Mouse (Mus musculus) left cerebral cortex, postnatal 25 days (tissue): ENCODE measurements around the gene Lipt1. TPM values are rescaled to one million over a fixed set of nuclear protein-coding genes. Genes with fewer than 3 reads are reported as not detected.

Experiments
- DNase-seq, 2 experiments: peaks; one replicate each; pipeline ENCODE4 v3.0.0; 2022; ENCODE audit warnings: low spot score in 2 of 2, mixed read lengths in 1 of 2
- intact Hi-C: fragments of 180-260 bp; cut with DNase I; formaldehyde crosslinking; loops from one replicate; pipeline ENCODE4 v1.15.1; 2025
- total RNA-seq, 2 experiments: library from RNA; stranded (reverse); gene quantifications; 2 replicates each; pipeline ENCODE4 v1.2.3; 2021

Lipt1 gene
- 10 to 100 TPM in 1 of 2 experiments, 1 to 10 TPM in 1; 7.3 to 10.0 TPM for total RNA-seq

DNA sequence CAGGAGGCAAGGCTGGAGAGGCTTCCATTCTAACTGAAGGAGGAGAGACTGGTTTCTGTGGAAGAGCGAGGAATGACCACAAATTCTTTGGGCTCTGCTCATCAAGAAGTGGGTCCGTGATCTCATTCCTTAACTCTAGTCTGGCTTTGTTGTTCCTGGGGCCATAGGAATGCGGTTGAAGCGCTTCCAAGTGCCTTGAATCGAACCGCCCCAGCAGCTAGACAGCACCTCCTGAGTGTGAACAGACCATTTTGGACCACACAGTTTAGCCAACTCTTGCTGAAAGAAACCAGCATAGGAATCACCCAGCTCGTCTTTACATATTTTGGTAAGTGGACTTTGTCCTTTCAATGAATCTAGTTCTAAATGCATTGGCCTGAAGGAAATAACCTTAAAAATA lies at the start of gene Lipt1:
Gene Lipt1, plus strand, starts transcription at position 35 of the 400 bp plus-strand sequence.
- DNase-seq = no peak
- intact Hi-C loops = no loop called here

DNA sequence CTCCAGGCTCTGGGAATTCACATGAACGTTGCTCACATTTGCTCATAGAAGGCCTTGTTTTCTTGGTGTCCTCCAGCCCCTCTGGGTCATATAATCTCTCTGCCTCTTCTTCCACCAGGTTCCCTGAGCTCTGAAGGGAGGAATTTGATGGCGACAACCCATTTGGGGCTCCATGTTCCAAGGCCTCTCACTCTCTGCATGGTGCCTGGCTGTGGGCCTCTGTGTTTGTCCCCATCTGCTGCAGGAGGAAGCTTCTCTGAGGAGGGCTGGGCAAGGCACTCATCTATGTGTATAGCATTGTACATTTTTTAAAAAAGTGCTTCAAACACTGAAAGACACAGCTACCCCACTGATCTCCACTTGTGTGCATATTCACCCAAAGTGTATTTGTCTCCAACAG lies 39.9 kb upstream of the Lipt1 start:
- intact Hi-C loops = no loop called here
- DNase-seq = no peak

DNA sequence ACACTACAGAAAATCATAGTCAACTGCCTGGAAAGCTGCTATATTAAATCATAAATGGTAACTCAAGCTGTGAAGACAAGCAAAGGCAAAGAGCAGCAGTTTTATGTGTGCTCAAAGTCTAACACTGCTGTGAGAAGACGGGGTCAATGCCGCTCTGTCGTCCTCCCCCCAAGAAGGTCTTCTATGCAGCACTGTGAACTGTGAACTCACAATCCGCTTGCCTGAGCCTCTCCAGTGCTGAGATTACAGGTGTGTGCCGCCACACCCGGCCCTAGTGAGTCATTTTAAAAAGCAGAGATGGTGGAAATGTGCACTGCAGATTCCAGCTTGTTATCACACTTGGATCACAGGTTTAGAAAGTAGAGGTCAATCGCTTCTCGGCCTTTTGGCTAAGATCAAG lies 24.7 kb upstream of the Lipt1 start:
- intact Hi-C loops = no loop called here
- no peak for DNase-seq

DNA sequence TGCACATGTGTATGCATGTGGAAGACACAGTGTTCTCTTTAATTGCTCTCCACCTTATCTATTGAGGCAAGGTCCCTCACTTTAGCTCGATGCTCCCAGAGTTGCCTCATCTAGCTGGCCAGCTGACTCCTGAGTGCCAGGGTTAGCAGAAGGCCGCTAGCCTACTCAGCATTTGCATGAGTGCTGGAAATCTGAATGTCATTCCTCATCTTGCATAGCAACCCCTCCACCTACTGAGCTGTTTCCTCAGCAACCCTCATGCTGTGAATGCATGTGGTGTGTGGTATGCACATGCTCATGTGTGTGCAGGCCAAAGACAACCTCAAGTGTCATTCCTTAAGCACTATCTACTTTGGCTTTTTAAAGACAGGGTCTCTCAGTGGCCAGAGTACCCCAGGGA lies 20.8 kb upstream of the Lipt1 start:
- intact Hi-C loops = no loop called here
- peak in 1 of 2 experiments; percentile 35 for DNase-seq

DNA sequence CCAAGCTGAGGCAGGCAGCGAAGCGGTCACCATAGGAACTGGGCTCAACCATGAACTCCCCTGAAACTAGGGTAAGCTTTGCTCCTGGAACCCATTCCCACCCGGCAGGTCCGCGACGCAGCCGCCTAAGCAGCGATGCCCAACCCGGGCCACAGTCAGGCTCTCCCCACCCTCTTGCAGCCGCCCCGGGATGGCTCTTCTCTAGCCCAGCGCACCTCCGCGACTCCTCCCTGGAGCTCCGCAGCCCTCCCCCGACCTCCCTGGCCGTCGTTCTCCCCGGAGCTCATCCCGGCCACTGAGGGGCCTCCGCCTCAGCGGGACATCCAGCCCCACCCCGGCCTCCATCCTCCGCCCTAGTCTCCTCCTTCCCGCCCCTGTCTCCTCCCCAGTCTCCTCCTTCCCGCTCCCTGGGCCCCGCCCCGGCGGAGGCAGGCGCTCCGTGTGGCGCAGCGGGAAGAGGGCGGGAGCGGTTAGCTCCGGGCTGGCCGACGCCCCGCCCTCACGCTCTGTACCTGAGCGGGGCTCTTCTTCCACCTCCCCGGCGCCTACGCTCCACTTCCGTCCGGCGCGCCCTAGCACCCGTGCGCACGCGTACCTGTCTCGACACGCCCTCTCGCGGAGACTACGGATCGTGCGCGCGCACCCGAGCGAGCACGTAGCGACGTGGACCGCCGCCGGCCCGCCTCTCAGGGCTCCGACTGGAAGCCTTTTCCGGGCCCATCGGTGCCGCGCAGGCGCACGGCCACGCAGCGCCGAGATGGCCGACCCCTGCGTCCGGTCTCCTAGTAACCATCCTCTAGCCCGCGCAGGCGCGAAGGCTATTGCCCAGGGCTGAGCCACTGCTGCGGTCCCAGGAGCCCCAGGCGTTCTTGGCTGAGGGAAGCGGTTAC lies 6.8 kb upstream of the Lipt1 start:
- intact Hi-C loops = loop anchor here (1.0 to 2.0 kb wide), 2 partner anchors 144 to 186 kb away; partner anchors contain the start of gene 2010300C02Rik

DNA sequence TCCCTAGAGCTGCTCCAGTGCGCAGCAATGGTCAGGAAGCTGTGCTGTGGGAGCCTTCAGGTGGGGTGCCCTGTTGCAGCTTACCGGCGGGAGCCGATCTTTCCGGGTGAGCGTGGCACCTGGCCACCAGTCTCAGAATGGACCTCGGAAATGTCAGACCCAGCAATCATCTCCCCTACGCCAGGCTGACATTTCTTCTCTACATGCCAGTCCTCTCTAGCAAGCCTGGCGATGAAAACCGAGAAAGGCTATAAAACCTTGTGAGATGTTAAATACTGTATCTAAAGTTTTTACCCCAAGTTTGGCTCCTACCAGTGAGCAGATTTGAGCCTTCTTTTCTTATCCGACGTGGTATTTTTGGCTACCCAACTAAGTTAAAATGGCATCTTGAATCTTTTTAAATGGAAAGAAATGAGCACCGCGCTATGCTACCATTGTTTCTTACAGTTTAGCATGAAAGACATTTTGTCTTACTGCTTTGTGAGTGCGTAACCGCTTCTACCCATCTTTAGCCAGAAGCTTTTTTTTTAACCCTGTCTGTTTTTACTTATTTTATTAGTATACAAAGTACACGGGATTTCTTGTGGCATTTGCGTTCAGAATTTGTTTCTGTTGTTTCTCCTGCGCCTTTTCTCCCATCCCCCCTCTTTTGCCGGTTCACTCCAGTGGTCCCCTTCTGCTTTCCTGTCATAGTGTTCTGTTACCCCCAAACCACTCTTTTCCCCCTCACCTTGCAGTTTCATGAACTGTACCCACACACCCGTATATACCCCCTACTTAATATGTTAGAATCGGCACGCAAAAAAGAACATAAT lies 5.9 kb upstream of the Lipt1 start:
- intact Hi-C loops = loop anchor here (2.0 kb wide), 1 partner anchor 187 kb away; no protein-coding TSS in a partner anchor

More for the DNA sequence above, 6.8 kb upstream of the Lipt1 start:
- peak; percentile 100 for DNase-seq

DNA sequence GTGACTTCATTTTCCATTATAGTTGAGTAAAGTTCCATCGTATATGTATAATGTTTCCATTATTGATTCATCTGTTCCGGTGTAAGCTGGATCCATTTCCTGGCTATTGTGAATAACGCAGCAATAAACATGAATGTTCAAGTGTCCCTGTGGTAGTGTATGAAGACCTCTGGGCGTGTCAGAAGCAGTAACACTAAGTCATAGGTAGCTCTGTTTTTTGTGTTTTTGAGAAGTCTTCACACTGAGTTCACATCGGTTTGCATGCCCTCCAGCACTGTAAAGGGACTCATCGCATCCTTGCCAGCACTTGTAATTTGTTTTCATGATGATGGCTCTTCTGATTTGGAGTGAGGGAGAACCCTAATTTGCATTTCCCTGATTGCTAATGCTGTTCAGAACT lies 5.3 kb upstream of the Lipt1 start, which contains the start of gene Tsga10:
Gene Tsga10, minus strand, starts transcription at position 144 of the 400 bp plus-strand sequence.
- intact Hi-C loops = no loop called here
- no peak for DNase-seq

More for the DNA sequence above, 5.9 kb upstream of the Lipt1 start:
- peak in 1 of 2 experiments; percentile 13 for DNase-seq

DNA sequence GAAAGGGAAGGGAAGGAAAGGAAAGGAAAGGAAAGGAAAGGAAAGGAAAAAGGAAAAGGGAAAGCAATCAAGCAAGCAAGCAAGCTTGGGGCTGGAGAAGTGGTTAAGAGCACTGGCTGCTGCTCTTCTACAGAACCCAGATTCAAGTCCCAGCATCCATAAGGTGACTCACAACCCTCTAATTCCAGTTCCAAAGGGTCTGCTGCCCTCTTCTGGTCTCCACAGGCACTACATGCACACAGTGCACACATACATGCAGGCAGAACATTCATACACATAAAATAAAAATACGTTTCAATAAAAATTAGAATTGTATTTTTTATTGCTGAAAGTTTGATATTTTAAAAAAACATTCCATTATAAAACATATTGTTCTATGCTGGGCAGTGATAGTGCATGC lies 4.5 kb upstream of the Lipt1 start:
- intact Hi-C loops = no loop called here
- peak in 1 of 2 experiments; percentile 35 for DNase-seq

DNA sequence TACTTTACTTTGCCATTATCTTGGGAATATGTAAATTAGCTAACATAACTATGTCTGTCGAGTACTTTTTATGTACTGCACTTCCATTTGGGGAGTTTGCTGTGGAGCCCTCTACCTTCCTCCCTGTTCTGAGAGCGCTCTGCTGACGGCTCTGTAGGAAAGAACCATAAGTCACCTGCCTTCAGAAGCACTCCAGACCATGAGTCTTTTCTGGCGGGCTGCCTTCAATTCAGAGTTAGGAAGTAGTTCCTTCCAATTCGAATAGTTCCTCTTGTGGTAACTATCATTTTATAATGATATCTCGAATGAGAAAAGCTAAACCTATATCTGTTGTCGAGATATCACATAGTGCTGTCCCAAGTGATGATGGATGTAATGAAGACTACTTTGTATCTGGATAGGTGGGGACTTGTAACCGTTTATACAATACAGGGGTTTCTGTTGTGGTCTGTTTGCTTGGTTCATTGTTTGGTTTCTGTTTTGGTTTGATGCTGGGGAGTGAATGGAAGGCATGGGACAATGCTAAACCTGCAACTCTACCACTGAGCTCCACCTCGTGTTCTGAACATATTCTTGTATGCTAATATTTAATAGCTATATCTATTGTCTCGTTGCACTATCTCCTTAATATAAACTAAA lies 3.7 kb upstream of the Lipt1 start:
- no peak for DNase-seq
- intact Hi-C loops = no loop called here

DNA sequence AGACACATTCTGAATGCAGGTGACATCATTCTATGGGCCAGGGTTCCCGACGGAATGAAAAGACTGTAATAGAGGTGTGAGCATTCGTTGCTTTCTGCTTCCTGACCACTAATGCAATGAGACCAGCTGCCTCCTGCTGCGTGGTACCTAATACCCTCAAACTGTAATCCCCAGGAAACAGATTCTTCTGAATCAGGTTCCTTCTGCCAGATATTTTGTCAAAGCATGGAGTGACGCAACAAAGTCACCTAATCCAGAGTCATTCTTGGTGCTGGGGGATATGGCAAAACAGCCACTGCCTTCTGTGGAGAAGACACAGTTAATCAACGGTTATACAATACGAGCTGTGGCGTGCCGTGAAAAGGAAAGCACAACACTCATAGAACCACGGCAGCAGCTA lies 2.9 kb upstream of the Lipt1 start:
- intact Hi-C loops = no loop called here
- DNase-seq = no peak

DNA sequence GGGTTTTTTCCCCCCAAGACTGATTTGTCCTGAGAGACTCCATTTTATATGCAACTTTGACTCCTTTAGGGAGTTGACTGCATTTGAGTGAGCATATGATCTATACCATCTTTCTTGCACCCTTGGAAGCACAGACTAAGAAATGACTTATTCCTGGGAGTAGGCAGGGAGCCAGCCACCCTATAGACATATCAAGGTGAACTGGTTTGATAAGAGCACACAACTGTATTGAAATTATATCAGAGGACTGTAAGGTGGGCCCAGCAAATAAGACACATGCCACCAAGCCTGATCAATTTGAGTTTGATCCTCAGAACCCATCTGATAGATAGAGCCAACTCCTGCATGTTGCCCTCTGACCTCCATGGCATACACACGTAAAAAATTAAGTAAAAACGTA lies 2.2 kb upstream of the Lipt1 start:
- intact Hi-C loops = no loop called here
- DNase-seq = no peak

DNA sequence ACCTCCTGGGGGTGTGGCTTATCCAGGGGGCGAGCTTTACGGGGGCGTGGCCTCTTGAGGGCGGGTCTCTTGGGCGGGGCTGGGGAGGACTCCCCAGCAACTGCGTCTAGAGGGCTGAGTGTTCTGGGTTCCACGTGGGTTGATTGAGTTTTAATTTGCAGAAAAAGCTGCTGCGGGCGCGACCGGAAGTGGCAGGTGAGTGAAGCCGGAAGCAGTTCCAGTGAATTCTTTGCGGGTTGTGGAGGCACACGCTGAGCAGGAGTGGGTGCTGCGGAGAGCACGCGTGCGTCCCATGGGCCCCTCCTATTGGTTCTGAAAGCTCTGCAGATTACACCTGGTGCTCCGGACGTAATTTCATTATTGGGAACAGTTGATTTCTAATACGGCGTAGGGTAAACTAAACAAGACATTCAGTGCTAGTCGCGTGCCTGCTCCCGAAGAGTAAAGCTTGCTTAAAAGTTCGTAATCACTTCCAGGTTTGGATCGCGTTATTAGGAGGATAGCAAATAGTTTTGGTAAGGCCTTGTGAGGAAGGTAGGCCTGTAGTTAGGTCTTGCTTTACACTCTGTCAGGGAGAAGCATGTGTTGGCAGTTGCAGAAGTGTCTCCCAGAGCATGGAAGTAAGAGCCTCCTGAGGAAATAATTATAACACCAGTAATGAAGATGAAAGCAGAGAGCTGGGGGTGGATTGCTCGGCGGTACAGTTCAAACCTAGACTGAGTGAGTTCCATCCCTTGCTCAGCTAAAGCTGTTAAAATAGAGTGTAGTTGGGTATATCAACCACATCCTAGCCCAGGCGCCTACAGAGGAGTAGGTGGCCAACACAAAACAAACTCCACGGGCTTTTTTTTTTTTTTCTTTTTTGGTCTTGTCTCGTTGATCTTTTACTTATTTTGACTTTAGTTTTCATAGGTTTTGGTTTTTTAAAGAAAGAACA lies 861 bp downstream of the Lipt1 start:
- intact Hi-C loops = no loop called here
- peak; percentile 83 to 89 for DNase-seq

DNA sequence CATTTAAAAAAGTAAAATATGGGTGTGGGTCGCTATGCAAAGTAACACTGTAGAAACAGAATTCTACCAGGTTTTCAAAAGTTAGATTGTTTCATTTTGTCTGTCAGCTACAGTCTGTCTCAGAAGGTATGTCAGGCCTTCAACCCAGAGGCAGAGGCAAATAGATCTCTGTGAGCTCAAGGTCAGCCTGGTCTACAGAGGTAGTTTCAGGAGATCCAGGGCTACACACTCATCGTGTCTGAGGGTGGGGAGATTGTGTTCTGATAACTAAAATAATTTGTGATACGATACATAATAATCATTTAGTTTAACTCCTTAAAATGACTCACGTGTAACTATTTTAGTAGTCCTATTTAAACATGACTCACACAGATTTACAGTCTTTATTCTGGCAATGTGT lies 1.6 kb downstream of the Lipt1 start:
- no peak for DNase-seq
- intact Hi-C loops = no loop called here

DNA sequence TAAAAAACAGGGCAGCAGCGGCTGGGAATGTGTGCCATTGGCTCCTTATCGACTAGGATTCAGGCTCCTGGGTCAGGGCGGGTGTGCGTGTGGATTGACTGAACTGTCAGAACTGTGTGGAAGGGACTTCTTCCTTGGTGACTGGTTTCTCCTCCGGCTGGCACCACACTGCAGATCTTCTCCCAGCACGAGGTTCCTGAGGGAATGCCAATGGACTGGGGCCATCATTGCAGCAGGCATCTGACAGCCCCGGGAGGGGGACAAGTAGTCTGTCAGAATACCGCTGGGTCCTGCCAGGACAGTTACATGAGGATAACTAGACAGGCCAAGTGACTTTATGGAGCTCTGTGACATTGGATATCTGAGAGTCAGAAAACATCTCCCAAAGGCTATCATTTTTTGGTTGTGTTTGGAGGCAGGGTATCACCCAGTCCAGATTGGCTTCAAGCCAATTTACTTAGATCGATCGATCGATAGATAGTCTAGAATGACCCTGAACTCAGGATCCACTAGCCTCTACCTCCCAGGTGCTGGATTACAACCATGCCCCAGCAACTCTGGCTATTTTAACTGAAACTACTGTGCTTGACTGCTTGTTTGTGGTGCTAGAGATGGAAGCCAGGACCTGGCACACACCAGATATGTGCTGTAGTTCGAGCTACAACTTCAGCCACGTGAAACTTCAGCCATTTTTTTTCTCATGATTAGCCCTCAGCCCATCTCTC lies 6.4 kb downstream of the Lipt1 start:
- no peak for DNase-seq
- intact Hi-C loops = no loop called here

DNA sequence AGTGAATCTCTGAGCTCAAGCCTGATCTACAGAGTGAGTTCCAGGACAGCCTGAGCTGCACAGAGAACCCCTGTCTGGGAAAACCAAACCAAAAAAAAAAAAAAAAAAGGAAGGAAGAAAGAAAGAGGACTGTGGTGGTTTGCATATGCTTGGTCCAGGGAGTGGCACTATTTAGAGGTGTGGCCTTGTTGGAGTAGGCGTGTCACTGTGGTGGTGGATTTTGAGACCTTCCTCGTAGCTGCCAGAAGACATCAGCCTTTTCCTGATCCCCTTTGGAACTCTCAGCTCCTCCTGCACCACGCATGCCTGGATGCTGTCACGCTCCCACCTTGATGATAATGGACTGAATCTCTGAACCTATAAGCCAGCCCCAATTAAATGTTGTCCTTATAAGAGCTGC lies 11.9 kb downstream of the Lipt1 start:
- DNase-seq = no peak
- intact Hi-C loops = no loop called here

DNA sequence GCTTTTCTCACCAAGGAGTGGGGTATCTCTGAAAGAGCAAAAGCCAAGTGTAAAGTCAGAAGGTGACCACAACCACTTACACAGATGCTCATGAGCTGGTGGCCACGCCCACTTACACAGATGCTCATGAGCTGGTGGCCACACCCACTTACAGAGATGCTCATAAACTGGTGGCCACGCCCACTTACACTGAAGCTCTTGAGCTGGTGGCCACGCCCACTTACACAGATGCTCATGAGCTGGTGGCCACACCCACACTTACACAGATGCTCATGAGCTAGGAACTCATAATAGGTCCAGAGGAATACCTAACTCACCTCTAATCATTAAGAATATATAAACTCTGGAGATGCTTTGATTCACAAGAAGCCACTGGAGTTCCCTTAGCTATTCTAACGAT lies 12.9 kb downstream of the Lipt1 start:
- intact Hi-C loops = no loop called here
- no peak for DNase-seq

DNA sequence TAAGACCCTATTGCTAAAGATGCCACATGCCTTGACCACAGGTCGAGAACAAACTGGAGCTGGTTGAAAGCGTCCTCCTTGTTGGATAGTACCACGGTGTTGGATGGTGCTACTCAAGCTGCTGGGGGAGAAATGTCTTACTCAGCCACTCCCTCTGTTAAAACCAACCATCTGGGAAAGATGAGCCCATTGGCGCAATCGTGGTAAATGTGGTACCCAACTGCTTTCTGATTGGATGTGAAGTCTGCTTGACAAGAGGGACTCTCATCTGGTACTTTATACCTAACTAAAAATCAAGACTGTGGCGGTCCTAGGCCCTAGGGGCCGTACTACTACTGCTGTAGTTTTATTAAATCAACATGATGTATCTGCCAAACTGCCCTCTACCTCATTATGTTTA lies 17.7 kb downstream of the Lipt1 start:
- no peak for DNase-seq
- intact Hi-C loops = no loop called here

DNA sequence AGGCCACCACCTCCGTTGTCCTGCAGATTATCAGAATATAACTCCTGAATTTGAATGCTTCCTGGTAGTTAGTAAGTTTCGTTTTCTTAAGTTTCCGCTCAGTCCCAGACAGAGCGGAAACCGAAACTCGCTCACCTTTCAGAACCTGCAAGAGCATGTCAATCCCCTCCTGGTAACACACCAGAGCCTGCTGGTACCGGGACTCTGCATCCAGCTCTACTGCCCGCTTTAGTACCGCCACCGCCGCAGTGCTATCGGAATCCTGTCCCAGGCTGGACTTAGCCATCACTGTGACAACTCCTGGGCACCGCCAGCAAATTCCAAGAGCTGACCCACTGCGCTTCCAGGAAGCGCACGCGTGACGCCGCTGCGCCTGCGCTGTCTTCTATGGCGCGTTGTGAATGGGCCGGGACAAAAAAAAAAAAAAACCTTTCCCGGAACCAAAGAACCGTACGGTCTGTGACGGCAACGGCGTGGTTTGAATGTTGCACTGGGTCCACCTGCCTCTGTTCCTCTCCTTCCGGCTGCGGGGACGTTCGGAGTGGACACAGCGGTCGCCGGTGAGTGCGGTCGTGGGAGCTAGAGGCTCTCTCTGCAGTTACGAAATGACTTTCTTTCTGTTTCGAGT lies 18.6 kb downstream of the Lipt1 start, which contains the start of the genes Mitd1 and Mrpl30:
Gene Mitd1, minus strand, starts transcription at position 387 of the 628 bp plus-strand sequence.
Gene Mrpl30, plus strand, starts transcription at position 453 of the 628 bp plus-strand sequence.
- peak; percentile 90 to 95 for DNase-seq
- intact Hi-C loops = loop anchor here (5.0 kb wide), 1 partner anchor 107 kb away; the partner anchor contains the start of genes Eif5b and Txndc9
